Mouse (Mus musculus) heart, postnatal 14 days (tissue): Measurements from ENCODE around the gene Brinp1. TPM values are rescaled to one million over a fixed set of nuclear protein-coding genes. Genes with fewer than 3 reads are reported as not detected.
A peak's percentile ranks its signal among the peaks of the same experiment; 100 is the strongest.
"Not testable (repeated sequence)": the region's sequence is repeated elsewhere in the genome, so short reads cannot be mapped to it uniquely, and the experiment has no call there.

Source experiments
- DNase-seq, 2 experiments: peaks; one replicate each; pipeline ENCODE4 v3.0.0; 2021 to 2022
- intact Hi-C: fragments of 180-260 bp; cut with DNase I; formaldehyde crosslinking; loops from one replicate; pipeline ENCODE4 v1.15.1; 2025
- total RNA-seq, 2 experiments: library from RNA; stranded (reverse); gene quantifications; 2 replicates each; pipeline ENCODE4 v1.2.3; 2021

Gene Brinp1
- total RNA-seq, 2 experiments from 2014 or later = 0.10 to 0.22 TPM

GRCm38 (mm10) chr4:68846976-68847375 is 107.2 kb downstream of the Brinp1 start:
- DNase-seq = no peak
- intact Hi-C loops = loop anchor here (5.0 kb wide), 2 partner anchors 825 to 1370 kb away; no protein-coding TSS in a partner anchor

- peak; percentile 6 to 37 for DNase-seq
- intact Hi-C loops = loop anchor here (5.0 kb wide), 2 partner anchors 824 to 1369 kb away; no protein-coding TSS in a partner anchor
Measured at GRCm38 (mm10) chr4:68845964-68846363, 108.2 kb downstream of the Brinp1 start.

- intact Hi-C loops, DNase-seq: not testable (repeated sequence)
Measured at GRCm38 (mm10) chr4:68813997-68814396, 140.2 kb downstream of the Brinp1 start.

GRCm38 (mm10) chr4:68806502-68806901 is 147.7 kb downstream of the Brinp1 start:
- intact Hi-C loops = no loop called here
- no peak for DNase-seq

GRCm38 (mm10) chr4:68801923-68802855 is 152.0 kb downstream of the Brinp1 start:
- intact Hi-C loops = no loop called here
- no peak for DNase-seq

GRCm38 (mm10) chr4:68790003-68790402 is 164.2 kb downstream of the Brinp1 start:
- no peak for DNase-seq
- intact Hi-C loops = no loop called here

GRCm38 (mm10) chr4:68788477-68788999 is 165.7 kb downstream of the Brinp1 start:
- intact Hi-C loops = no loop called here
- DNase-seq = no peak

GRCm38 (mm10) chr4:68787642-68788041 is 166.6 kb downstream of the Brinp1 start:
- no peak for DNase-seq
- intact Hi-C loops = no loop called here

- intact Hi-C loops = no loop called here
- DNase-seq = no peak
Measured at GRCm38 (mm10) chr4:68768256-68768655, 185.9 kb downstream of the Brinp1 start.

- intact Hi-C loops = no loop called here
- no peak for DNase-seq
Measured at GRCm38 (mm10) chr4:68767393-68767792, 186.8 kb downstream of the Brinp1 start.

GRCm38 (mm10) chr4:68765772-68766573 is 188.2 kb downstream of the Brinp1 start:
- intact Hi-C loops = no loop called here
- no peak for DNase-seq

GRCm38 (mm10) chr4:68764937-68765336 is 189.3 kb downstream of the Brinp1 start:
- intact Hi-C loops = no loop called here
- no peak for DNase-seq

- peak in 1 of 2 experiments; percentile 1 for DNase-seq
- intact Hi-C loops = no loop called here
Measured at GRCm38 (mm10) chr4:68720983-68721382, 233.2 kb downstream of the Brinp1 start.
